Mouse (Mus musculus) naive thymus-derived CD4-positive, alpha-beta T cell, adult 5 months (primary cell): ENCODE results near the gene Olfr1242. TPM values are rescaled to one million over a fixed set of nuclear protein-coding genes. Genes with fewer than 3 reads are reported as not detected.

ENCODE experiments used
- polyA plus RNA-seq: library from polyadenylated mRNA; unstranded; fragments of 100-300 nt; shearing (Covaris generic); gene quantifications from one replicate; pipeline ENCODE4 v1.2.1, GENCODE M21; 2017

Gene Olfr1242
- polyA plus RNA-seq = not detected

DNA sequence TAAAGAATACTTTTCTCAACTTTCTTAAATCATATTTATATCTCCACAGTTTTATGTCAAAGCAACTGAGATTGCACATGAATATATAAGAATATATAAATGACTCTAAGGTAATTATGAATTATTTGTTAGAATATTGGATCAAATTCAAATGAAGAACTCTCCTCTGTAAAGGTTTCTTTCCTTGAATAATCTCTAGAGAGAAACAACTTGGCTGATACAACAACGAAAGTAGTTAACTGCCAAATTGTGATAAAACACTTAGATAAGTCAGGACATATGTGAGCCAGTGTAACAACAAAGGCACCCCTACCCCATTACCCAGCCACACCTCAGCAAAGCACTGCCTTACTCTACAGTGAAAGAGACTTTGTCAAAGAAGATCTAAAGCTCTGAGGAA lies at the start of gene Olfr1242:
Olfr1242 (minus strand) TSS at position 101 of the 400 bp plus-strand sequence.

DNA sequence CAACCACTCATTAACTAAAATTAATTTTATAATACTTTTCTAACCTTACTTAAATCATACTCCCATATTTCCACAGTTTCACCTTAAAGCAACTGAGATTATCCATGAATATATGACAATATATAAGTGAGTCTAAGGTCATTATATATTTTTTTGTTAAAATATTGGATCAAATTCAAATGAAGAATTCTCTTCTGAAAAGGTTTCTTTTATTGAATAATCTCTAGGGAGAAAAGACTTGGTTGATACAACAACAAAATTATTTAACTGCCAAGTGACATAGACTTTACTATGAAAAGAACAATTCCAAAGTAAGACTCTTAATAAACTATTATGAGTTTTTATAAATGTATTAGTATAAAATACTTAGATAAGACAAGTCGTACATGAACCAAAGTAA lies 33.3 kb upstream of the Olfr1242 start, which contains the start of gene Olfr1243:
Olfr1243 (minus strand) TSS at position 101 of the 400 bp plus-strand sequence.

DNA sequence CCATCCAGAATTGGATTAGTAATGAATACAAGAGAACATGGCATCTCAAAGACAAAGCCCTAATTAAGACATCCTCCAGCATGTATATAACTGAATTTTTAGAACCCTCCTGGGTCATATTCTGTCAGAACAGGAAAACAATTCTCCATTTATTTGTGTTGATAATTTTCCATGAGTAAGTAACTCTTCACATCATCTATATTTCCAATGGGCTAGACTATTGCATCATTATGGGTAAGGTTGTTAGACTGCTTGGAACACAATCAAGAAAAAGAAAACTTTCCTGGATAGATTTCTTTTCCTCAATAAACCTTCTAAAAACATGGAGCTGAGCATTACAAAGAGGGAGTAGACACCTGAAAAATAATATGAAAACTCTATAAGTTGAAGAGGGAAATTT lies 11.1 kb downstream of the Olfr1242 start, which contains the start of gene Olfr1241:
Olfr1241 (minus strand) TSS at position 101 of the 400 bp plus-strand sequence.

DNA sequence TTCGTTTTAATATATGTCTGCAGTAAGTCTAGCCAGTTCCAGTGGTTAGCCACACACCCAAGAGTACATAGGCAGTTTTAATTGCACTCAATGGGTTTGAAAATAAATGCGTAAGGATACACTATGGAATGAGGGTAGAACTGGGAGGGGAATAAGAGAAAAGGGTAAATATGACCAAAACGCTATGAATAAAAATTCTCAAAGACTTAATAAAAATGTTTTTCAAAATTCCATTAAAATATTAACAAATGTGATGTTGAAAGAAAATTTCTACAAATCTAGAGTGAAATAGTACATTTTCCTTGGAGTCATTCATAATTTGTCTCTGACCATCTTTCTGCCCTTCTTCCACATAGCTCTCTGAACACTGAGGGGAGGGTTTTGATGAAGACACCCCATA lies 55.2 kb downstream of the Olfr1242 start, which contains the start of gene Olfr1240:
Olfr1240 (minus strand) TSS at position 101 of the 400 bp plus-strand sequence.

Other genes starting within 250 kb of the Olfr1242 start
- 0.17 TPM for gene Olfr1228, start 244.3 kb downstream of the Olfr1242 start, polyA plus RNA-seq
- not detected for gene Olfr1229, start 210.3 kb downstream of the Olfr1242 start, polyA plus RNA-seq
- not detected for gene Olfr1230, start 201.1 kb downstream of the Olfr1242 start, polyA plus RNA-seq
- not detected for gene Olfr1231, start 191.3 kb downstream of the Olfr1242 start, polyA plus RNA-seq
- gene Olfr1232, start 168.7 kb downstream of the Olfr1242 start, polyA plus RNA-seq = not detected
- not detected for gene Olfr1233, start 155.9 kb downstream of the Olfr1242 start, polyA plus RNA-seq
- gene Olfr1234, start 133.5 kb downstream of the Olfr1242 start, polyA plus RNA-seq = not detected
- gene Olfr1238, start 88.7 kb downstream of the Olfr1242 start, polyA plus RNA-seq = not detected
- gene Olfr1239, start 77.9 kb downstream of the Olfr1242 start, polyA plus RNA-seq = not detected
- not detected for gene Olfr1240, start 55.3 kb downstream of the Olfr1242 start, polyA plus RNA-seq
- not detected for gene Olfr1241, start 11.2 kb downstream of the Olfr1242 start, polyA plus RNA-seq
- gene Olfr1243, start 33.2 kb upstream of the Olfr1242 start, polyA plus RNA-seq = not detected
- not detected for gene Olfr1245, start 80.1 kb upstream of the Olfr1242 start, polyA plus RNA-seq
- not detected for gene Olfr1246, start 94.8 kb upstream of the Olfr1242 start, polyA plus RNA-seq
- not detected for gene Olfr1247, start 115.8 kb upstream of the Olfr1242 start, polyA plus RNA-seq
- gene Olfr1248, start 119.9 kb upstream of the Olfr1242 start, polyA plus RNA-seq = not detected
- not detected for gene Olfr1249, start 136.6 kb upstream of the Olfr1242 start, polyA plus RNA-seq
- gene Olfr1250, start 163.1 kb upstream of the Olfr1242 start, polyA plus RNA-seq = not detected
- not detected for gene Olfr1251, start 173.6 kb upstream of the Olfr1242 start, polyA plus RNA-seq
- not detected for gene Olfr1252, start 226.7 kb upstream of the Olfr1242 start, polyA plus RNA-seq